Mouse (Mus musculus) brain, embryonic 14.5 days (tissue): Measurements from ENCODE around the gene Tnfrsf25.

Experiments
- CTCF ChIP-seq: fragments of 200-500 bp; IDR thresholded peaks from 2 replicates; pipeline ENCODE4 v1.5.1; 2012; ENCODE audit warnings: inconsistent platforms, mild to moderate bottlenecking, moderate library complexity, borderline replicate concordance; ENCODE audit not compliant: insufficient read depth, insufficient read length; ENCODE audit errors: extremely low read depth
- POLR2A ChIP-seq: fragments of 200-500 bp; IDR thresholded peaks from 2 replicates; pipeline ENCODE4 v1.6.1; 2012; ENCODE audit warnings: mild to moderate bottlenecking, inconsistent platforms, borderline replicate concordance; ENCODE audit not compliant: poor library complexity, insufficient read depth, insufficient read length, severe bottlenecking; ENCODE audit errors: extremely low read depth

DNA sequence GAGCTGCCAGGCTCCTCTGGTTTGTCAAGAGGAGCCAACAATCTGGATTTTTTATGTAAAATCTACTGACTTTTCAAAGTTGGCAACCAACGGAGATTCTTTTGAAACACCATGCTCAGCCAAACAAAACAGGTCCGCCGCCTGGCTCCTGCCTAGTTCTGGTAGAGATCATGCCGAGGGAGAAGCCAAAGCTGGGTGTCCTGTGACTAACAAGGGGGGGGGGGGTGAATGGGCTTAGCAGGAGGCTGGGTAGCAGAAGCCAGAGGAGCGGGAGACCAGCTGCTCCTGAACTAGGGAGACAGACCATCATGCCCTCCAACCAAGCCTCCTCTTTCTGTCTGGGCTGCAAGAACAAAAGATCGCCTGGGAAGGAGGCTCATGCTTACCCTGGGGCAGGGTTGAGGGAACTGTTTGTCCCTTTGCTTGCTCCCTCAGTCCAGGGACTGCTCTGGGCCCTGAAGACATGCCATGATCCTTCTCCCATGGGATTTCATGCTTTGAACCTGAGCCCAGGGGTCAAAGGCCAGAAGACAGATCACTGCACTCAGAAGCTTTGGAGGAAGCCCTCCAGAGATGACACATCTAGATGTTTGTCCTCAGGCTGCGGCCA, 32.0 kb upstream of the Tnfrsf25 start:
- TF ChIP-seq CTCF, result no peak
- no peak for TF ChIP-seq POLR2A
